Mouse (Mus musculus) liver, postnatal 0 days (tissue): Measurements from ENCODE around the gene Tnnt1.

Experiments
- CTCF ChIP-seq: sonication (generic); IDR thresholded peaks from 2 replicates; pipeline ENCODE4 v1.5.1; 2016; ENCODE audit warnings: antibody characterized with exemption, low read depth
- EP300 ChIP-seq: IDR thresholded peaks from 2 replicates; pipeline ENCODE4 v1.6.1; 2016; ENCODE audit warnings: antibody characterized with exemption, low read depth, mild to moderate bottlenecking

DNA sequence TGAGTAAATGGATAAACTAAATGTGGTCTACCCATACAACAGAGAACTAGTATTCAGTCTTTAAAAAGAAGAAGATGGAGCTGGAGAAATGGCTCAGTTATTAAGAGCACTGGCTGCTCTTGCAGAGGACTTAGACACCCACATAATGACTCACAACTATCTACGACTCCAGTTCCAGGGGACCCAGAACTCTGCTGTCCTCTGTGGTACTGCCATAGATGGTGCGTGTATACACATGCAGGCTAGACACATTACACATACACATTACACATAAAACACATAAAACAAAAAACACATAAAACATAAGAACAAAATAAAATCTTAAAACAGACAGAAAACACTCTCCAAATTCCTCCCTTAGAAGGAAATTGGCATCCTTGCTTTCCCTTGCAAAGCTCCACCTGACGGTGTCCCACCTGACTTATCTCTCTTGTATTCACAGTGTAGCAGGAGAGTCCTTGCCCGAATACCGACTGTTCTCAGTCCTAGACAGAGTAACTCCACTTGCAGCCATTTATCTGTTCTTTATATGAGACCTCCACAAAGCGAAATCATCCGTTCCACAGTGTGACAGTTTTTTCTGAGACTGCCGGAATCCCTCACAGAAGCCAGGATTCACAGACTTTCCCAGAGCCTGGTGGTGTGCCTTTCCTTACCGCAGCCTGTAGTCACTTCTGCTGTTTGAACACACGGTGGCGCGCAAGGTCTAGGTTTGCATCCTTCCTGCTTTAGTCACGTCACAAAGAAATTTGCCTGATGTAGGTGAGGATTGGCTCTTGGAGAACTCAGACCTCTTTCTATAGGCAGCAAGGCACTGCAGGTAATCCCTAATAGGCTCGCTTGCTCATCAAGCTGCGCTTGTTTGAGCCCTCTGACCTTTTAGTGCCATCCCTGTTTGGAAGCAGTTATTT is 40.3 kb upstream of the Tnnt1 start:
- TF ChIP-seq EP300: no peak
- peak; percentile 97 for TF ChIP-seq CTCF
